Mouse (Mus musculus): Measurements from ENCODE around the gene Rgs7bp.

GRCm38 (mm10) chr13:104947958-104948357 is 106.8 kb downstream of the Rgs7bp start:
- peak; percentile 93 for TF ChIP-seq CTCF (IDR thresholded peaks at IDR 0.05)
- no peak for TF ChIP-seq POLR2A (IDR thresholded peaks at IDR 0.05; ENCODE audit: insufficient read depth, low read depth, low read length)

All from heart, adult 2 months (tissue).